Mouse (Mus musculus) cortical plate, adult 2 months (tissue): ENCODE results near the gene Olfr220.

Source experiments
- CTCF ChIP-seq: fragments of 200-500 bp; IDR thresholded peaks from 2 replicates; pipeline ENCODE4 v1.5.1; 2011; ENCODE audit warnings: mild to moderate bottlenecking, control low read depth, low read length; ENCODE audit not compliant: insufficient read depth; ENCODE audit errors: extremely low read depth
- POLR2A ChIP-seq: fragments of 200-500 bp; IDR thresholded peaks from 2 replicates; pipeline ENCODE4 v1.6.1; 2011; ENCODE audit warnings: mild to moderate bottlenecking, low read length, control low read depth; ENCODE audit not compliant: insufficient read depth; ENCODE audit errors: extremely low read depth

DNA sequence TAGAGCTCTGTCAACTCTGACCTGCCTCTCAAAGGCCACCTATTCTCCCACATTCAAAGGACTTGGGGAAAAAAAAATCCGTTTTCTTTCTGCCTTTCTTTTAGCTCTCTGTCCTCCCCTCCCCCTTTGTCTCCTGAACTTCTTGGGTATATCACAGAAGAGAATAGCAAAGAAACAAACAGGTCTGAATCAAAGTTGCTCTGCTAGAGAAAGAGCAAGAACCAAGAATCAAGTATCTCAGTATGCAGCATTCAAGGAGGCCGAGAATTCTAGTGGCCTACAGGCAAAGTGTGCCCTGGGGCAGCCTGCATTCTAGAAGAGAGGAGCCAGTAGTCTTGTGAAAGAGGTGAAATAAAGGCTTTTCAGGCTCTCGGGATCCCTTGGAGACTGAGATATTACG, 58.2 kb downstream of the Olfr220 start:
- TF ChIP-seq POLR2A (no peak), CTCF (no peak)
